Mouse (Mus musculus) inflammation-experienced regulatory T-cells, adult 6 months (primary cell): ENCODE measurements around the gene Bcl7c. TPM values are rescaled to one million over a fixed set of nuclear protein-coding genes. Genes with fewer than 3 reads are reported as not detected.
"Not testable (repeated sequence)": the region's sequence is repeated elsewhere in the genome, so short reads cannot be mapped to it uniquely, and the experiment has no call there.

ENCODE experiments used
- ATAC-seq: one replicate; pipeline ENCODE4 v1.8.0; 2017
- polyA plus RNA-seq, 3 experiments: library from polyadenylated mRNA; unstranded; fragments of 100-300 nt; shearing (Covaris generic); gene quantifications; one replicate each; pipeline ENCODE4 v1.2.1; 2017

The Bcl7c gene
- polyA plus RNA-seq, 3 experiments from 2014 or later = 3.2 to 10.9 (median 4.9) TPM

- ATAC-seq = no peak
Observed at GRCm38 (mm10) chr7:127642254-127642653, 66.5 kb downstream of the Bcl7c start.

GRCm38 (mm10) chr7:127641260-127641659, 67.5 kb downstream of the Bcl7c start:
- no peak for ATAC-seq

- no peak for ATAC-seq
Observed at GRCm38 (mm10) chr7:127636963-127637362, 71.8 kb downstream of the Bcl7c start.

GRCm38 (mm10) chr7:127631416-127631815, 77.3 kb downstream of the Bcl7c start:
- no peak for ATAC-seq

- ATAC-seq = peak; percentile 97
Observed at GRCm38 (mm10) chr7:127628646-127629045, 80.1 kb downstream of the Bcl7c start.

- no peak for ATAC-seq
Observed at GRCm38 (mm10) chr7:127626471-127626870, 82.3 kb downstream of the Bcl7c start.

- ATAC-seq = no peak
Observed at GRCm38 (mm10) chr7:127626039-127626438, 82.7 kb downstream of the Bcl7c start.

GRCm38 (mm10) chr7:127618402-127618801, 90.3 kb downstream of the Bcl7c start:
- ATAC-seq = not testable (repeated sequence)

GRCm38 (mm10) chr7:127617962-127618361, 90.8 kb downstream of the Bcl7c start:
- ATAC-seq = no peak

- no peak for ATAC-seq
Observed at GRCm38 (mm10) chr7:127616881-127617280, 91.9 kb downstream of the Bcl7c start.

- no peak for ATAC-seq
Observed at GRCm38 (mm10) chr7:127616336-127616735, 92.4 kb downstream of the Bcl7c start.

- no peak for ATAC-seq
Observed at GRCm38 (mm10) chr7:127614891-127615843, 93.6 kb downstream of the Bcl7c start, which contains the start of gene Zfp629. Zfp629 (minus strand) TSS chr7:127615797.

GRCm38 (mm10) chr7:127614511-127614890, 94.2 kb downstream of the Bcl7c start:
- no peak for ATAC-seq

- ATAC-seq = no peak
Observed at GRCm38 (mm10) chr7:127614091-127614490, 94.6 kb downstream of the Bcl7c start.

- no peak for ATAC-seq
Observed at GRCm38 (mm10) chr7:127613501-127613900, 95.2 kb downstream of the Bcl7c start.

GRCm38 (mm10) chr7:127611561-127611960, 97.2 kb downstream of the Bcl7c start:
- ATAC-seq = no peak

Other genes starting within 250 kb of the Bcl7c start
- gene Prr14, start 249.3 kb downstream of the Bcl7c start, polyA plus RNA-seq = 100 to 1,000 TPM; 151 to 194 (median 184) TPM
- gene Fbrs, start 229.7 kb downstream of the Bcl7c start, polyA plus RNA-seq = 10 to 100 TPM; 17.7 to 30.0 (median 19.5) TPM
- gene Srcap, start 196.9 kb downstream of the Bcl7c start, polyA plus RNA-seq = 10 to 100 TPM in 1 of 3 experiments, 1 to 10 TPM in 2; 6.2 to 19.0 (median 9.0) TPM
- 10 to 100 TPM; 22.6 to 29.7 (median 25.3) TPM for gene Gm42715, start 189.3 kb downstream of the Bcl7c start, polyA plus RNA-seq
- 10 to 100 TPM; 30.0 to 46.0 (median 34.3) TPM for gene Tmem265, start 147.5 kb downstream of the Bcl7c start, polyA plus RNA-seq
- 100 to 1,000 TPM in 1 of 3 experiments, 10 to 100 TPM in 2; 75.0 to 116 (median 93.2) TPM for gene Phkg2, start 135.6 kb downstream of the Bcl7c start, polyA plus RNA-seq
- 1 to 10 TPM in 1 of 3 experiments, under 1 TPM in 2; 0.21 to 1.3 (median 0.72) TPM for gene Ccdc189, start 120.3 kb downstream of the Bcl7c start, polyA plus RNA-seq
- gene Rnf40, start 120.2 kb downstream of the Bcl7c start, polyA plus RNA-seq = 10 to 100 TPM; 24.0 to 30.6 (median 29.7) TPM
- gene Zfp629, start 93.1 kb downstream of the Bcl7c start, polyA plus RNA-seq = under 1 TPM in 2 of 3 experiments, not detected in 1; 0.74 to 0.92 TPM
- gene Ctf1, start 3.8 kb upstream of the Bcl7c start, polyA plus RNA-seq = not detected
- gene Ctf2, start 23.2 kb upstream of the Bcl7c start, polyA plus RNA-seq = not detected
- under 1 TPM; 0.31 to 0.87 (median 0.84) TPM for gene Fbxl19, start 35.6 kb upstream of the Bcl7c start, polyA plus RNA-seq
- 10 to 100 TPM; 11.3 to 14.3 (median 14.2) TPM for gene Orai3, start 60.9 kb upstream of the Bcl7c start, polyA plus RNA-seq
- gene Setd1a, start 67.7 kb upstream of the Bcl7c start, polyA plus RNA-seq = 1 to 10 TPM; 3.9 to 7.9 (median 6.8) TPM
- gene Gm49388, start 76.7 kb upstream of the Bcl7c start, polyA plus RNA-seq = not detected
- 1 to 10 TPM; 3.6 to 5.5 (median 5.2) TPM for gene Hsd3b7, start 91.7 kb upstream of the Bcl7c start, polyA plus RNA-seq
- gene Stx4a, start 115.4 kb upstream of the Bcl7c start, polyA plus RNA-seq = 10 to 100 TPM; 38.1 to 69.3 (median 57.4) TPM
- gene Stx1b, start 115.6 kb upstream of the Bcl7c start, polyA plus RNA-seq = under 1 TPM in 1 of 3 experiments, not detected in 2; 0.09 TPM
- 10 to 100 TPM; 17.4 to 29.8 (median 23.1) TPM for gene Zfp646, start 167.3 kb upstream of the Bcl7c start, polyA plus RNA-seq
- gene Zfp668, start 167.9 kb upstream of the Bcl7c start, polyA plus RNA-seq = 10 to 100 TPM in 2 of 3 experiments, 1 to 10 TPM in 1; 8.6 to 11.1 (median 10.7) TPM
- under 1 TPM in 2 of 3 experiments, not detected in 1; 0.54 TPM for gene Prss53, start 182.0 kb upstream of the Bcl7c start, polyA plus RNA-seq
- not detected for gene Gm21974, start 186.5 kb upstream of the Bcl7c start, polyA plus RNA-seq
- gene Vkorc1, start 186.7 kb upstream of the Bcl7c start, polyA plus RNA-seq = 10 to 100 TPM; 22.2 to 56.5 (median 56.1) TPM
- 10 to 100 TPM; 64.4 to 75.5 (median 66.0) TPM for gene Bckdk, start 195.1 kb upstream of the Bcl7c start, polyA plus RNA-seq
- gene Kat8, start 203.6 kb upstream of the Bcl7c start, polyA plus RNA-seq = 10 to 100 TPM; 18.5 to 41.8 (median 34.5) TPM
- not detected for gene Prss8, start 221.2 kb upstream of the Bcl7c start, polyA plus RNA-seq
- gene Prss36, start 237.8 kb upstream of the Bcl7c start, polyA plus RNA-seq = 1 to 10 TPM; 1.5 to 3.7 (median 3.0) TPM